Mouse (Mus musculus): Measurements from ENCODE around the gene Tfrc.

DNA sequence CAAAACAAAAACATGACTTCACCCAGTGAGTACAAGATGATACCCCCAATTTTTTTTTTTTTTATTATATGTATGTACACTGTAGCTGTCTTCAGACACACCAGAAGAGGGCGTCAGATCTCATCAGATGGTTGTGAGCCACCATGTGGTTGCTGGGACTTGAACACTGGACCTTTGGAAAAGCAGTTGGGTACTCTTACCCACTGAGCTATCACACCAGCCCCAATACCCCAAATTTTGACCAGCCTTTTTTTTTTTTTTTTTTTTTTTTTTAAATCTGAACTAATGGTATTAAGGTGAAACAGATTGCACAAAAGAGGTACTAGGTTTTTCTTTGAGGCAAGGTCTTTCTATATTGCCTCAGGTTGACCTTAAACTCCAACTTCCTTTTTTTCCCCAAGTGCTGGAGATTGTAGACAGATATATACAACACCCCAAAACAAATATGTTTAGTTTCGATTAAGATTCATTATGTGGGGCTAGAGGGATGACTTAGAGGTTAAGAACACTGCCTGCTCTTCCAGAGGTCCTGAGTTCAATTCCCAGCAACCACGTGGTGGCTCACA, 4.6 kb downstream of the Tfrc start:
- TF ChIP-seq CTCF (IDR thresholded peaks at IDR 0.05; ENCODE audit: borderline replicate concordance, insufficient read depth, low read length) (no peak), POLR2A (IDR thresholded peaks at IDR 0.05; ENCODE audit: low read depth, low read length) (no peak)
